Mouse (Mus musculus): ENCODE data around the gene Ros1.
A peak's percentile ranks its signal among the peaks of the same experiment; 100 is the strongest.

Gene Ros1

DNA sequence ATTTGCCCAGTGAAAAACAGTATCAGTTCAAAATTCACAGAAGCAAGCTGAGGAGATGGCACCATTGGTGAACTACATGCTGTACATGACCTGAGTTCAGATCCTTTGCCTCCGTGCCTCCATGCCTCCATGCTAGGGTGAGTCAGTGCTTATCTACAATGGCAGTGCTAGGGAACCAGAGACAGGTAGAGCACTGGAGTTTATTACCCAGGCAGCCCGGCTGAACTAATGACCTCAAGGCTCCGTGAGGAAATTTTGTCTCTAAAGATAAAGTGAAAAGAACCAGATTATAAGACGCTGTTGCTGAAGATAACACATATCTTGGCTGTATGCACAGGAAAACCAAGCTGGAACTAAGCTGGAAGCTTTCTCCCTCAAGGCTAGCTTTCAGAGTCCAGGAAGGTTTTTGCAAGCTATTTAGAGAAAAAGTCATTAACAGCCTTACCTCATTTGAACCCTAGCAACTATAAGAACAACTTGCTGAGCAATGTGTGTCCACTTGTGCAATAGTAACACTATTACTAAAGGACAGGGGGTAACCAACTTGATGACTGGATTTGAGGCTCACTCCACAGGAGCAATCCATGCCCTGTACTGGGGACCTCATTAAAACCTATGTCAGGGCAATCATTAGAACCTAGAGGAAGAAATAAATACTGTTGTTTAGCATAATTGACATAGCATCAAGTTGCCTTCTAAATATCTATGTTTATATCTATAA, 61.5 kb downstream of the Ros1 start:
- no peak for DNase-seq

DNA sequence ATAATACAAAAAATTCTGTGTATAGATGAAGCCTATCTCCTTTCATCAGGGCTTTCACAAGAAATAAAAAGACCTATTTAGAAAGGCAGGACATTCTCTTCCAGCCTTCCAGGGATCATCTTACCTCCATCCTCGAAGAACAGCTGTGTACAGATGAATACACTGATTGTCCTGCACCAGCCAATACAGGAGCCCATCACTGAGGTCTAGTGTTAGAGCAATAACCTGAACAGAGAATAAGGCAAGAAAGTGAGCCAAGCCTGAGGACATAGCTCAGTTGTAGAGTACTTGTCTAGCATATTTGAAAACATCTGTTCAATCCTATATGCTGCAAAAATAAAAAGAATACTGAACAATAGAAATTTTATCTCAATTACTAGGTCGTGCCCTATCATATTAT, 64.3 kb downstream of the Ros1 start:
- DNase-seq = no peak

DNA sequence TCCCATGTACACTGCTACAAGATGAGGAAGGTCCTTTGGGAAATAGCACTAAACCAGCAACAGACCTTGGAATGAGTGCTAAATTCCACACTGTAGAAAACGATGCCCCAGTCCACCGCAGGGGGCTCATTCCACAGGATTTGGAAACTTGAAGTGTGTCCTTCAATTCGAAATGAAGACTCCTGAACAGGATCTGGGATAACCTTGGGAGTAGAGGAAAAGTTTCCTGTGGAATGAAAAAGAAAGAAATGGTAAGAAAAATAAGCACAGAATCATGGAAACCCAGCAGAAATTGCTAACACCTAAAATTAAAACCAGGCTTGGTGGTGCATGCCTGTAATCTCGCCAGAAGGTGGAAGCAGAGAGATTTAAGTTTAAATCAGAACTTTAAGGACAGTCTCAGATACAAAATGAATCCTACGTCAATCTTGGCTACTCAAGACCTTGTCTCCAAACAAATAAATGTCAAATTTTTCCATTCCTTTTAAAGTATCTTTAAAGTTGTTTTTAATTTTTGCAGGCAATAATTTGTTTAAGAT, 66.1 kb downstream of the Ros1 start:
- no peak for DNase-seq

DNA sequence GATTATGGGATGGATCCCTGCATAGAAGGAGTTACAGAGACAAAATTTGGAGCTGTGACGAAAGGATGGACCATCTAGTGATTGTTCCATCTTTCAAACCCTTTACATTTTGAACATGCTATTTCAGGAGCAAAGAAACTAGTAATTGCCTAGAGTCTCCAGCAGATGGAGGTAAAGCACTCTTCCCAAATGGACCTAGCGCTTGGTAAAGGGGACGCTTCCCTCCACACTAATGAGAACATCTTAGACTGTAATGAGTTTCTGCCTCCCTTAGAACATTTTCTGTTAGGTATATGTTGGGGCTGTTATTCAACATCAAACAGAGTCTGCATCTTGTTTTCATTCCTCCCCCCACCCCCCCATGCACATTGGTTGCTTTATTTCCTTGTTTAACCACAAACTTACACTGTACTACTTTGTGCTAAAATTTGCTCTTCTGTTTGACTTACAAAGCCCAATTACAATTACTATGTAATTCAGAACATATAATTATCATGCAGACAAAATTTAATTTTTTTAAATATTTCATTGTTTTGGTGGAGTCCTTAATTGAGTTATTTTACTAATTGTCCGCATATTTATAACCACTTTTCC, 88.8 kb downstream of the Ros1 start:
- DNase-seq = no peak

DNA sequence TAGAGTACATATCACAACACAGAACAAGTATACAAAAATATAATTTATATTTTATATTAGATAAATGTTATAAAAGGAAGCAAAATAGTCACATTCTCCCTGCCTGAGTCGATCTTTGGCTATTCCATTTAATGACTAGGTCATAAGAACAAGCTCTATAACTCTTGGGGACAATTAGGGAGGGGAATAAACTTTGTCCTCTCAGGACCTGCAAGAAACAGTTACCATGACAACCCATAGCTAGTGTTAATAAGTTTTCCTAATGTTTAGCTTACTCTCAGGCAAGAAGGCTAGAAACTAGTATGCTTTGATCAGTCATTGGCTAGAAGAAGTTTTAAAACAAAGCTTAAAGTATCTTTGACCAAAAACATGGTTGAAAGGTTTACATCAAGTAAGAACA, 93.8 kb downstream of the Ros1 start:
- DNase-seq = no peak

DNA sequence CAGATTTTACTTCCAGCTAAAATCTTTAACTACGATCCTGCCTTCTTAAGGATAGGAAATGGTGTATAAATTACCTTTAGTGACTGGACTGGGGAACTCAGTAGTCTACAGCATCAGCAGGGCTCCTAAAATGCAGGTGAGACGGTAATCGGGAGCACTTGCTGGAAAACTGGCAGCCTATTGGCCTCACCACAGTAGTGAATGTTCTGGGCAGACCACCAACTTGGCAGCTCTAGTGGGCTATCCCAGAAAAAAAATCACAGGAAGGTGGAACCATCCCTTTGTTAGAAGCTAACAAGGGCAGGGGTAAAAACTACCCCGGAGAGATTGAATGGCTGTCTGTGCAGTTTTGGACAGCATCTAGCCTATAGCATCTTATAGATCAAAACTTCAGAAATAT, 102.9 kb downstream of the Ros1 start:
- DNase-seq = no peak

DNA sequence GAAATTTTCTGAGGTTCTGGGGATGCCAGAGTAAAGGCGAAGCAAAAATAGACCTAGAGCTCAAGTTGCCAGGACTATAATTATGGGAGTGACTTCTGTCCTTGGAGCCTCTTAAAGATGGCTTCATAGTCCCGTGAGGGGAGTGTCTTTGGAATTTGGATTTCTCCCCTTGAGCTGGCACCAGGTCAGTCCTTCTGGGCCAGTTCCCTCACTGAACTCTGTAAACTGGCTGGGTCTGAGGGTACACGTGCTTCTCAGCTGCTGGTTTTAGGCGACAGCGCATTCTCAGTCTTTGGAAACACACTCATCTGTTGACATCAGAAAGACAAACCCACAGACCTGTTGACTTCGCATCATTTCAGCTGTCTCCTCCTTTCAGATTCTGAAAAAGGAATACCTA, 108.4 kb downstream of the Ros1 start:
- no peak for DNase-seq

DNA sequence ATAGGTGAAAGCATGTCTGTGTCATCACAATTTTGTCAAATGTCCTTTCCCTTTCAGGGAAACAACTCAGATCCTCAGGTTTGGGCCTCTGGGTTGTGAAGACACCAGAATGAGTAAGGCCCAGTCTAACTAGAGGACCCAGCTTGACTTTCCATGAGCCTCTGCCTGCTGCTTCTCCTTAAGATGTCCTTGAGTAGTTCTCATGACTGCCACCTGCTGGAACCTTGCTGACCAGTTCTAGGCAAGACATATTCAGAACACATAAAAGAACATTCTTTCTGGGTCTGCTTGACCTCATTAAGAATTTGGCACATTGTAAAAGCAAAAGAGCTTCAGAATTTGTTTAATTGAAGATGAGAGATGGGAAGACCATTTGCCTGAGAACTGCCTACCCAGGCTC, 122.6 kb downstream of the Ros1 start:
- DNase-seq = peak; percentile 12

DNA sequence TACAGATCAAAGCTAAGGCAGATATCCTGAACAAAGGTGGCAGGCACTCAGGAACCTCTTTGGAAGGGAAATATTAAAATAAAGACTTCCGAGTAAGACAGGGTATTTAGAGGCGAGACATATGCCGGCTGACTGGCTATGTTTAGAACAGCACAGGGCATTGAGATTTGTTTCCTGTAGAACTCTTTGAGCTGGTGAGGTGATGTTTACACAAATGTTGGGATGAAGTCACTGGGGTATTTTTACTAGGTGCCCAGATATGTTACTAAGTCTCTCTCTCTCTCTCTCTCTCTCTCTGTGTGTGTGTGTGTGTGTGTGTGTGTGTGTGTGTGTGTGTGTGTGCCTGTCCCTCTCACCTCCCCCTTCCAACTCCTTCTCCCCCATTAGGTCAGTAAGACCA, 146.8 kb downstream of the Ros1 start:
- no peak for DNase-seq

DNA sequence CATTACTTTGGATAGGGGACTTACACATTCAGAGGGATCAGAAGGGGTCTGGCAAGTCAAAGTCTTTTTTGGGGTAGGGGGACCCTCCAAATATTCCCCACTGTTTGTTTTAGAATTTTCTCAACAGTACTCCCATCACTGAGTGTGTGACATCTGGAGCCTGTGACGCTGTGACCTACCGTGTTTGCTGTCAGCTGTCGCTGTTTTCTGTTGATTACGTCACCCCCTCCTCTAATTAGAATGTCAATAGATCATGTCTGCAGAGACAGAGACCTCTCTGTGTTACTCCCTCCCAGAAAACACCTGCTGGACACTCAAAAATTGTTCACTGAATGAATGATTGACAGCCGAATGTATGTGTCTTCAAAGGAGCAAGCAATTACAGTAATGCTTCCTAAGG, 152.0 kb downstream of the Ros1 start:
- no peak for DNase-seq

DNA sequence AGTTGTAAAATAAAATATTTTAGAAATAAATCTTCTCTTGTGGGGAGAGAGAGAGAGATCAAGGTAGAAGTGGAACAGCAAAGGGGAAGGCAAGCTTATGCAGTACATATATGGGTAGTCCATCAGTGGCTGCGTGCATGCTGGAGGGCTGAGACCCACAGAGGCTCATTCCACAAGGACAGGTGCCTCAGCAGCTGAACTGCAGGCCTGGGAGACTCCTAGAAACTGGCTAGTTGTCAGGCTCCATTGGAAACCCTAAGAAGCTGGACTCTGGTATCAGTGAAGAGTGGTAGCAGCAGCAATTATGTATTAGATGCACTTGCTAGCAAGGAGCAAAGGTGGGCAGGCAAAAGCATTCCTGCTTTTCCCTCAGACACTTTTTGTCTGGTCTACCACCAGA, 155.7 kb downstream of the Ros1 start:
- no peak for DNase-seq

DNA sequence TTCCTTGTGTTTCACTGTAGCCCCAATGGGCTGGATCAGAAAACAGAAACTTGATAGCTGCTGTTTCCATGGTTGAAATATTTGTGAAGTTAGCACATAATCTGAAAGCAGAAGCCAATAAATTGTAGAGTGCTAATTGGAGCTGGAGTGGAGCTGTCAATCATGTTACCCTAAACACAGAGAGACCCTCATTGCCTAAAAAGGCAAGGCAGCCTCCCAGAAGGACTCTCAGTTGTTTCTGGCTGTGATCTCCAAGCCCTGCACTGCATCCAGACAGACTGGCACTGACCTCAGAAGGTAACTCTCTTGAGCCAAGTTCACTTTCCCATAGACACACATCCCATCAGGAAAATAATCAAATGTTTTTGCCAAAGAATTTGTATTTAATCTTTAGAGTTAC, 161.3 kb downstream of the Ros1 start:
- DNase-seq = no peak

DNA sequence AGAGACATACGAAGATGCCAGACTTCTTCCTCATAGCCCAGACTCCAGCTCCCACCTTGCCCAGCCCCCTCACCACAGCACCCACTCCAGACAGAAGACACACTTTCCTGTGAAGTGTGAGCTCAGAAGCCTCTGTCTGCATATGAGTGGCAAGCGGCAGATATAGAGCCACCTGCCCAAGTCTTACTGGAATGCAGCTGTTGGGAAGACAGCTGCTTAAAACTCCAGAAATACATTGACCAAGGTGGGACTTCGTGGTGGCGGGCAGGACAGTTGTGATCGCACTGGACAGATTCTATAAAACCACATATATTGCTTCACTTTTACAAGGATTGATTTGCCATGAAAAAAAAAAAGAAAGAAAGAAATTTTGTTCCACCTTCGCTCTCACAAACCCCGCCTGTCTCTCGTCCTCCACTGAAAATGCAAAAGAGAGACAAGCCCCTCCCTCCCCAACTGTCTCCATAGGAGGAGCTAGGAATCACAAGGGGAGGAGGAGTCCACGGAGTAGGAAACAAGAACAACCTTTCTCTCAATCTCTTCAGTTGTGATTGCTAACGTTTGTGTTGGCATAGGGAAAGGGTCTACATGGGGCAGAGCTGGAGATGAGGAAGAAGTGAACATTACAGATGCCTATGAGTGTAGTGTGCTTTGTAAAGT, 165.5 kb downstream of the Ros1 start:
- no peak for DNase-seq

DNA sequence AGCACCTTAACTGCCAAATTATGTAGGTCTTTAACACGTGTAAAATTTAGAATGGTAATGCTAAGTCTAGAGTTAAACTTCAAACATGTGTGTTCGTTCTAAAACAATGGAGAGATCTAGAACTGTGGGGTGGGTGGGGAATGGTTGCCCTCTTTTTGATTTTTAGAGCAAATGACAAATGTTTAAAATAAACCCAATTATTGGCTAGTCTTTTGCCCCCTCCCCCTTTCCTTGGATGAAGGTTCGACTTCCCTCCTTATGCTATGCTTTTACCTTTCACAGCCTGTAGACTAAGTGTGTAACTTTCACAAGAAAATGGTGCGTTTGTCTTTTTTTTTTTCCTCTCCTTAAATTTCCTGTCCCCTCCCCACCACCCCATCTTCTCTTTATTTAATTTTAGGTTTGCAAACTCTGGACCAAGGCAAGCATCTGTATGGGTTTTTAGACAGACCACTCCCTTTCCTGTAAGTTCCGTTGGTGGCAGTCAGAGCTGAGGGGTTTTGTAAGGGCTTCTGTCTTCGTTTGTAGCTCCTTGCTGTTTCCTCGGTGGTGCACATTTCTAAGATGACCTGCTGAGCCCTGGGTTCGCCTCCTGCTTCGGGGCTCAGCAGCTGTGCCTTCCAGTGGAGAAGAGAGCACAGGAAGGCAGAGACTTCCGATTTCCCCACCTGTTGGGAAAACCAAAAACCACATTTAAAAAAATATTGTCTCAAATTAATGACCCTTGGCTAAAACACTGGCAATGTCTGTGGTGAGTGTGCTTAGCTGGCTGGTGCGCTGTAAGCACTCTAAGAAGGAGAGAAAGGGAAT, 166.3 kb downstream of the Ros1 start:
- DNase-seq = no peak

DNA sequence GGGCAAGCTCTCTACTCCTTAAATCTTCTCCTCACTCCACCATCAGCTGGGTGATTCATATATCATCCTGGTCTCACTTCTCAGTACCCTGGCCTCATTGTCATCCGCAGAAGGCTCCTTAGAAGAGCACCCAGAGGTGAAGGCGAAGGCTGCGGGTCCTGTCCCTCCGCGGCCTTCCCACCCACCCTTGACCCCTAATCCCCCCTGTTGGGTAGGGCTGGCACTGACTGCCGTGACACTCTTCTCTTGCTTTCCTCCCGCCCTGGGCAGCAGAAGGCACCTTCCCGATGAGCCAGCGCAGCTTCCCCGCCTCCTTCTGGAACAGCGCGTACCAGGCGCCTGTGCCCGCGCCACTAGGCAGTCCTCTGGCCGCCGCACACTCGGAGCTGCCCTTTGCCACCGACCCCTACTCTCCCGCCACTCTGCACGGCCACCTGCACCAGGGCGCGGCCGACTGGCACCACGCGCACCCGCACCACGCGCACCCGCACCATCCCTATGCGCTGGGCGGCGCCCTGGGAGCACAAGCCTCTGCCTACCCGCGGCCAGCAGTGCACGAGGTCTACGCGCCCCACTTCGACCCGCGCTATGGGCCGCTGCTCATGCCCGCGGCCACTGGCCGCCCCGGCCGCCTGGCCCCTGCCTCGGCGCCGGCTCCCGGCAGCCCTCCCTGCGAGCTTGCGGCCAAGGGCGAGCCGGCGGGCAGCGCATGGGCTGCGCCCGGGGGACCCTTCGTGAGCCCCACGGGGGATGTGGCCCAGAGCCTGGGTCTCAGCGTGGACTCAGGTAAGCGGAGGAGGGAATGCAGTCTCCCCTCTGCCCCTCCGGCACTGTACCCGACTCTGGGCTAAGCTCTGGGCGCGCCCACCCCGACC, 167.6 kb downstream of the Ros1 start:
- no peak for DNase-seq

DNA sequence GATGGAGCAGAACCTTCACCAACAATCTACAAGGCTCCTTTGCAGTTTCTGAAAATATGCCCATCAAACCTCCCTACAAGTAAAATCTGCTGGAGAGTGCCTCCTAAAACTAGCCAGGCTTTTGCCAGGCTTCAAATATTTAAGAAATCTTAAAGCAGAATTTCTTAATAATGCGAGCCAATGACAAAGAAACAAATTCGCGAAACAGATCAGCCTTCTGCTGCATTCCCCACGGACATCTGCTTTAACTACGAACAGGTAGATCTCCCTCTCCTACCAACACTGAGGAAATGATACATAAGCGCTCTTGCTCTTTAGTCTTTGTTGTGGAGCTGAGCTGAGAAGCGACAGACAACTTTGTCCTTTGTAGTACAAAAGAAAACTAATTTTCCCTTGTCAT, 169.2 kb downstream of the Ros1 start:
- DNase-seq = no peak

DNA sequence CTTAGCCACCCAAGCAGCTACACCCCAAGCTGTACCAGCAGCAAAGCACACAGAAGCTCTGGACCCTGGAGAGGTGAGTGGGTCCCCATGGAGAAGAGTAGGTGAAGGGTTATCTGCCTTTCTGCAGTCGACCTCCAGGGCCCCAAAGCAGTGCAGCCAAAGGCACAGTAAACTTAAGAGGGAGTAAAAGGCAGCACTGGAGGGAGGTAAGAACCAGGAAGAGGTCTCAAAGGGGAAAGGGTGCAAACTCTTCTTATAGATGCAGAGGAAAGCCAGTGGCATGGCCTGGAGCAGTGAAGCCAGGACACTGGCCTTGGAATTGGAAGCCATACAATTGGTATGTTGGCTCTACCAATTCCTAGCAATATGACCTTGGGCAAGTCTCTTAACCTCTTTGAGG, 169.8 kb downstream of the Ros1 start:
- no peak for DNase-seq

DNA sequence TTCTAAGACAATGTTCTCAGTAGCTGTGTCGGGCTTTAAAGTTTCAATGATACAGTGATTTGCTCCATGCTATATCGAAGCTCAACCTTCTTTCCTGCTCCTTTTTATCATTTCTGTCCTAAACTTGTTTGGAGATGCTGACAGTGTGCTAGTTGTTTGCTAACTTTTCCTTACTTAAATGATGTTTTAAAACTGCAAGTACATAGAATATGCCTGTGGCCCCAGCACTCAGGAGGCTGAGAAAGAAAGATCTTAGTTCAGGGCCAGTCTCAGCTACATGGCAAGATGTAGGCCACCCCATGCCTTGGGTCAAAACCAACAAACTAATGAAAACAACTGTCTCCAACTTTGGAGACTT, 171.0 kb downstream of the Ros1 start:
- no peak for DNase-seq

DNA sequence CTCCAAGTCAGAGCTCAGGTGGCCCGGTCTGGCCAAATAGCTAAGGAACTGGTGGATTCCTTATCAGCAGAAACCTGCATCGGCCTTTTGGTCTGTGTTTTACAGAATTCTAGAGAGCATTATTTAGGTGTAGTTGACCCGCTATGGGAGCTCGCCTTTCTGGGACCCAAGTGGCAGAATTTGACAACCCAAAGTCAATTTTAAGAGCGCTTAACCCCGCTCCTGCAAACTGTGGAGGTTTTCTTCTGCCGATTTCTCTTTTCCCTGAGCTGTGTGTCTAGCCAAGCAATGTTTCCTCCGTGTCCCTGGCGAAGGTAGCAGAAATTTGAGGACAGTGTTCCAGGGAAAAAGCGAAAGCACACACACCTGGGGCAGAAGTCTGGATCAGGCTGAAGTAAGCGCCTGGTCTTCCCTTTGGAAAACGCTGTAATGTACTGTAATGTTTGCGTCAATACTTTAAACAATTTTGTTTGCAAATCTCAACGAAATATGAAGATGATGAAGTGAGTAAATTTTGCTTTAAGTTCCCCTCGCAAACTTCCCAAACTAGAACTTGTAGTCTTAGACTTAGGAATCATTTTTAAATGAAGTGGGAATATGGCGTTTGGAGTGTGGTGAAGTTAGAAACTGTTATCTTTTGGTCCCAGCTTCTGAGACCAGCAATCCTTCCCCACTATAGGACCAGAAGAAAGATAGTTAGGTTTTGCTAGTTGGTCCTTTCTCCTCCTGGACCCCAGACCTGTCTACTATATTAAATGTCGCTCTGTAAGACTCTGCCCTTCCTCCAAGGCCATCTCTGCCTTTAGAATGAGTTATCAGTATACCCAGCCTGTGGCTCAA, 171.6 kb downstream of the Ros1 start:
- DNase-seq = no peak

DNA sequence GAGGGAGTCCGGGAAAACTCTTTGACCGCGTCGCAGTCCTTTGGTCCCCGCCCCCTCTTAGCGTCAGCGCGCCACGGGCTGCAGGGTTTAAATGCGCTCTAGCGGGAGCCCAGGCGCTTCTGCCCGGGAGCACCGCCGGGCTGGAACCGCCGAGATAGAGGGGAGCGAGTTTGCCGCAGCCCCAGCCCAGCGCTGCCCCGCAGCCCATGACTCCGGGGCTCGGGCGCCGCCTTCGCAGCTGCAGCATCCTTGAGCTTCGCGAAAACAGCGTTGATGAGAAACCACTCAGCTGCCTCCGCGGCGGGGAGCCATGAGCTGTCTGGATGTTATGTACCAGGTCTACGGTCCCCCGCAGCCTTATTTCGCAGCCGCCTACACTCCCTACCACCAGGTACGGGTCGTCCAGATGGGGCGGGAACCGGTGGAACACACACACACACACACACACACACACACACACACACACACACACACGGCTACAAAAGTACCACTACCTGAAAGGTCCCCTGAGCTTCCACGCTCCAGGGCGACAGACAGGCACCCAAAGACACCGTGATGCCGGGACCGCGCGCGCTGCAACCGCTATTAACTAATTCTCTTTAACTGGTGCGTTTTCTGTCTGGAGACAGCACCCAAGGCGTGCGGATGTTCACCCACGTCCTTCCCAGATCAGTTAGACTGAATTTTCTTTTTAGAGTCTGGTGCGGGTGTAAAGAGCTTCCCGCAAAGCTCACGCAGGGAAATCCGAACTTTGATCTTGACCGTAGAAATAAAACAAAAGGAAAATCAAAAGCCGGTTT, 172.4 kb downstream of the Ros1 start, which contains the start of gene Vgll2:
Vgll2 (plus strand) TSS at position 90 of the 800 bp plus-strand sequence.
- DNase-seq = no peak
